Mouse (Mus musculus) CH12.LX (cell line): ENCODE measurements at regions not wholly inside any gene's neighbourhood (a gene's known extent, or its start where the extent isn't known, plus 50 kb on each side); places are given as distances from the start of the nearest gene placed in this dataset.

Experiments used
- CHD2 ChIP-seq: IDR thresholded peaks from 2 replicates; pipeline ENCODE4 v1.6.1; 2011; ENCODE audit warnings: low read length, improper control_type of control experiment
- CTCF ChIP-seq, 2 experiments: IDR thresholded peaks in 1 of 2; conservative IDR thresholded peaks in 1 of 2; 2 replicates each; pipeline ENCODE4 v1.5.1; 2011 to 2012; ENCODE audit warnings: low read depth in 2 of 2, low read length in 2 of 2, improper control_type of control experiment in 1 of 2, inconsistent platforms in 1 of 2, mild to moderate bottlenecking in 1 of 2, moderate library complexity in 1 of 2
- MEF2A ChIP-seq: IDR thresholded peaks from 2 replicates; pipeline ENCODE4 v1.6.1; 2014; ENCODE audit warnings: low read depth, mild to moderate bottlenecking, inconsistent platforms, low read length, improper control_type of control experiment, borderline replicate concordance
- NELFE ChIP-seq: IDR thresholded peaks from 2 replicates; pipeline ENCODE4 v1.6.1; 2011; ENCODE audit warnings: low read depth, low read length, improper control_type of control experiment
- POLR2A ChIP-seq: IDR thresholded peaks from 2 replicates; pipeline ENCODE4 v1.6.1; 2011; ENCODE audit warnings: low read depth, mild to moderate bottlenecking, improper control_type of control experiment, low read length
- ZC3H11A ChIP-seq: IDR thresholded peaks from 2 replicates; pipeline ENCODE4 v1.6.1; 2012; ENCODE audit warnings: low read depth, mild to moderate bottlenecking, inconsistent platforms, low read length, improper control_type of control experiment
- ZNF384 ChIP-seq: IDR thresholded peaks from 2 replicates; pipeline ENCODE4 v1.6.1; 2012; ENCODE audit warnings: low read depth, low read length, improper control_type of control experiment, inconsistent platforms

GRCm38 (mm10) chr12:50999295-51000237, 348.3 kb upstream of the G2e3 start:
- TF ChIP-seq CHD2 (no peak), NELFE (no peak), ZNF384 (no peak), ZC3H11A (no peak), CTCF (conservative IDR thresholded peaks at IDR 0.05 in 1 of 2, IDR thresholded peaks at IDR 0.05 in 1 of 2; ENCODE audit: low read depth in 2 of 2, low read length in 2 of 2) (no peak), POLR2A (no peak), MEF2A (no peak)
